Mouse (Mus musculus): ENCODE measurements at regions not wholly inside any gene's neighbourhood (a gene's known extent, or its start where the extent isn't known, plus 50 kb on each side); places are given as distances from the start of the nearest gene placed in this dataset.

- 76% methylated on average over 3 of the region's 3 CpGs for WGBS
- Histone ChIP-seq H3K36me3 (ENCODE audit: control insufficient read depth, insufficient read depth) (no peaks in the 10 kb centered on the region), H3K4me1 (replicated peaks; ENCODE audit: control insufficient read depth, insufficient read depth, low read length) (no peaks in the 10 kb centered on the region), H3K27ac (ENCODE audit: low read depth, low read length) (no peak overlapping the region), H3K4me2 (replicated peaks; ENCODE audit: low read depth) (no peak overlapping the region), H3K27me3 (replicated peaks; ENCODE audit: control insufficient read depth, insufficient read depth, low read length) (no peaks in the 10 kb centered on the region), H3K9me3 (ENCODE audit: control insufficient read depth) (no peaks in the 10 kb centered on the region), H3K9ac (ENCODE audit: low read depth, low read length) (no peak overlapping the region), H3K4me3 (ENCODE audit: low read depth, low read length) (no peak overlapping the region)
- no peak for TF ChIP-seq CTCF (IDR thresholded peaks at IDR 0.05; ENCODE audit: low read depth)
- ATAC-seq: no peak
Observed at GRCm38 (mm10) chr4:131314231-131314630, 370.0 kb downstream of the Matn1 start.

GRCm38 (mm10) chr4:131316041-131316440 is 371.9 kb downstream of the Matn1 start:
- Histone ChIP-seq H3K9ac (ENCODE audit: low read depth, low read length) (no peak overlapping the region), H3K4me2 (replicated peaks; ENCODE audit: low read depth) (no peak overlapping the region), H3K9me3 (ENCODE audit: control insufficient read depth) (no peaks in the 10 kb centered on the region), H3K27me3 (replicated peaks; ENCODE audit: control insufficient read depth, insufficient read depth, low read length) (no peaks in the 10 kb centered on the region), H3K27ac (ENCODE audit: low read depth, low read length) (no peak overlapping the region), H3K36me3 (ENCODE audit: control insufficient read depth, insufficient read depth) (no peaks in the 10 kb centered on the region), H3K4me3 (ENCODE audit: low read depth, low read length) (no peak overlapping the region), H3K4me1 (replicated peaks; ENCODE audit: control insufficient read depth, insufficient read depth, low read length) (no peaks in the 10 kb centered on the region)
- TF ChIP-seq CTCF (IDR thresholded peaks at IDR 0.05; ENCODE audit: low read depth): no peak
- WGBS: 70% methylated on average over 3 of the region's 3 CpGs
- no peak for ATAC-seq

DNA sequence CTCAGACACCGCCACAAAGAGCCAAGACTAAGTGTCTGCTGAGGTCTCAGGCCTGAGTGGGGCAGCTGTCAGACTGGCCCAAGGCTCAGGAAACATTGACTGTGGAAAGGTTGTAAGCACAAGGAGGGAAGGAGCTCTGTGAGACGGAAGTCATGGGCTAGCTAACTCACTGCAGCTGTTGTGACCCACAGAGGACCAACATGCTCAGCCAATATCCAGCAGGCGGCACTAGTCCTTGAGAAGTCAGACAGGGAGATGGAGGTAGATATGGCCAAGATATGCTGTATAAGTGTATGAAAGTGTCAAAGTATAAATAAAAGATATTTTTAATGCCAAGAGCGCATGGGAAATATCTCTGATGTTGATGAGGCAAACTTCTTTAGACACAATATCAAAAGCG is 378.1 kb downstream of the Matn1 start:
- Histone ChIP-seq H3K27ac (ENCODE audit: low read depth, low read length) (no peak overlapping the region), H3K36me3 (ENCODE audit: control insufficient read depth, insufficient read depth) (no peaks in the 10 kb centered on the region), H3K27me3 (replicated peaks; ENCODE audit: control insufficient read depth, insufficient read depth, low read length) (no peaks in the 10 kb centered on the region), H3K4me1 (replicated peaks; ENCODE audit: control insufficient read depth, insufficient read depth, low read length) (no peaks in the 10 kb centered on the region), H3K4me2 (replicated peaks; ENCODE audit: low read depth) (no peak overlapping the region), H3K4me3 (ENCODE audit: low read depth, low read length) (no peak overlapping the region), H3K9me3 (ENCODE audit: control insufficient read depth) (no peaks in the 10 kb centered on the region), H3K9ac (ENCODE audit: low read depth, low read length) (no peak overlapping the region)
- TF ChIP-seq CTCF (IDR thresholded peaks at IDR 0.05; ENCODE audit: low read depth): peak; percentile 63
- no peak for ATAC-seq
- WGBS: 65% methylated on average over 5 of the region's 5 CpGs

DNA sequence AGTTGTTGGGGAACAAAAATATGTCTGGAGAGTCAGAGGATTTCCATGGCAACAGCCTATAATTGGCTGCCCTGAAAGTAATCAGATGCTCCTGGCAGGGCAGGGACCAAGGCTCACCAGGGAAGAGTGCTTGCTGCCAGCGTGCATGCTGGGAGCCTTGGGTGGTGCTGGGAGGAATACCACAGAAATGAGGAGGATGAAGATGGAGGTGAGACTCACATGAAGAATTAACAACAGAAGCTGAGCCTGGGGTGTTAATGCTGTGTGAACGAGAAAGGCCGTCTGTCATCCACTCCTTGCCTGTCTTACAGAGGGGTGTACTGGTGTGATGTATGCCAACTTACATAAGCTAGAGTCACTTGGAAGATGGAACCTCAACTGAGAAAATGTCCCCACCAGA is 380.3 kb downstream of the Matn1 start:
- Histone ChIP-seq H3K9ac (ENCODE audit: low read depth, low read length) (no peak overlapping the region), H3K4me3 (ENCODE audit: low read depth, low read length) (no peak overlapping the region), H3K9me3 (ENCODE audit: control insufficient read depth) (no peaks in the 10 kb centered on the region), H3K4me2 (replicated peaks; ENCODE audit: low read depth) (no peak overlapping the region), H3K4me1 (replicated peaks; ENCODE audit: control insufficient read depth, insufficient read depth, low read length) (no peaks in the 10 kb centered on the region), H3K27me3 (replicated peaks; ENCODE audit: control insufficient read depth, insufficient read depth, low read length) (no peaks in the 10 kb centered on the region), H3K27ac (ENCODE audit: low read depth, low read length) (no peak overlapping the region), H3K36me3 (ENCODE audit: control insufficient read depth, insufficient read depth) (no peaks in the 10 kb centered on the region)
- TF ChIP-seq CTCF (IDR thresholded peaks at IDR 0.05; ENCODE audit: low read depth): no peak
- no peak for ATAC-seq
- 82% methylated on average over 3 of the region's 3 CpGs for WGBS

DNA sequence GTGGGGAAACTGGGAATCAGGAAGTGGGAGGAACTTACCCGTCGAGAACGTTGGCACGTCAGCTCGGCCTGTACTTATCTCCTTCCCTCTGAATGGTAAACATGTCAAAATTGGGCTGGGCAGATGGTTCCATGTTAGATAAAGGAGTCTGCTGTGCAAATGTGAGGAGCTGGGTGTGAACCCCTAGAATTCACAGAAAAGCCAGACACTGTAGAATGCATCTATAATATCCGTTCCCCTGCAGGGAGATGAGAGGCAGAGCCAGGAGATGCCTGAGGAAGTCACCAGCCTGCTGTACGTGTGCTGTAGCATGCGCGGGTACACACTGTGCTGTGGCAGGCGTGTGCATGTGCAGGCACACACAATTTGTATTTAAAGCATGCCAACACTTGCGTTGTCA is 381.0 kb downstream of the Matn1 start:
- Histone ChIP-seq H3K4me1 (replicated peaks; ENCODE audit: control insufficient read depth, insufficient read depth, low read length) (no peaks in the 10 kb centered on the region), H3K4me2 (replicated peaks; ENCODE audit: low read depth) (no peak overlapping the region; the same call in 1 of the 2 replicates), H3K27me3 (replicated peaks; ENCODE audit: control insufficient read depth, insufficient read depth, low read length) (no peaks in the 10 kb centered on the region), H3K9me3 (ENCODE audit: control insufficient read depth) (no peaks in the 10 kb centered on the region), H3K27ac (ENCODE audit: low read depth, low read length) (no peak overlapping the region), H3K4me3 (ENCODE audit: low read depth, low read length) (no peak overlapping the region), H3K36me3 (ENCODE audit: control insufficient read depth, insufficient read depth) (no peaks in the 10 kb centered on the region), H3K9ac (ENCODE audit: low read depth, low read length) (no peak overlapping the region)
- WGBS: 39% methylated on average over 11 of the region's 11 CpGs
- no peak for TF ChIP-seq CTCF (IDR thresholded peaks at IDR 0.05; ENCODE audit: low read depth)
- peak; percentile 63 for ATAC-seq

DNA sequence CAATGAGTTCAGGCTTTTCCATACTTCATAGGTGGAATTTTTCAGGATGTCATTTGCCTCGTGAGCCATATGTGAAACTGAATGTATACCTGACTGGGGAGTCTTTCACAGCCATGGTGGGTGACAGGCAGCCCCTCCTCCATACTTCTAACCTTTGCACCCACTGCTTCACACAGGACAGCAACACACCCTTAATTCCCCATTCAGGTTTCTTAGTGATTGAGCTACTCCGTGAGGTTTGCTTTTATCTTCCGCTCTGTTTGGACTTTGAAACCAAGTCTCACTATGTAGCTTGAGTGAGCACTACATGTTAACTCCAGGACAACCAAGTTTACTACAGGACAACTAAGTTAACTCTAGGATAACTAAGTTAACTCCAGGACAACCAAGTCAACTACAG is 381.4 kb downstream of the Matn1 start:
- Histone ChIP-seq H3K9me3 (ENCODE audit: control insufficient read depth) (no peaks in the 10 kb centered on the region), H3K27me3 (replicated peaks; ENCODE audit: control insufficient read depth, insufficient read depth, low read length) (no peaks in the 10 kb centered on the region), H3K27ac (ENCODE audit: low read depth, low read length) (no peak overlapping the region), H3K4me1 (replicated peaks; ENCODE audit: control insufficient read depth, insufficient read depth, low read length) (no peaks in the 10 kb centered on the region), H3K4me3 (ENCODE audit: low read depth, low read length) (no peak overlapping the region), H3K4me2 (replicated peaks; ENCODE audit: low read depth) (no peak overlapping the region; the same call in 1 of the 2 replicates), H3K9ac (ENCODE audit: low read depth, low read length) (no peak overlapping the region), H3K36me3 (ENCODE audit: control insufficient read depth, insufficient read depth) (no peaks in the 10 kb centered on the region)
- WGBS: 39% methylated on average over 3 of the region's 3 CpGs
- no peak for TF ChIP-seq CTCF (IDR thresholded peaks at IDR 0.05; ENCODE audit: low read depth)
- ATAC-seq: peak; percentile 92

GRCm38 (mm10) chr4:131329398-131329797 is 385.2 kb downstream of the Matn1 start:
- Histone ChIP-seq H3K27me3 (replicated peaks; ENCODE audit: control insufficient read depth, insufficient read depth, low read length) (no peaks in the 10 kb centered on the region), H3K36me3 (ENCODE audit: control insufficient read depth, insufficient read depth) (no peaks in the 10 kb centered on the region), H3K27ac (ENCODE audit: low read depth, low read length) (no peak overlapping the region), H3K4me3 (ENCODE audit: low read depth, low read length) (no peak overlapping the region), H3K9ac (ENCODE audit: low read depth, low read length) (no peak overlapping the region), H3K9me3 (ENCODE audit: control insufficient read depth) (no peaks in the 10 kb centered on the region), H3K4me1 (replicated peaks; ENCODE audit: control insufficient read depth, insufficient read depth, low read length) (no peaks in the 10 kb centered on the region), H3K4me2 (replicated peaks; ENCODE audit: low read depth) (no peak overlapping the region)
- WGBS: 27% methylated on average over 5 of the region's 5 CpGs
- ATAC-seq: no peak
- TF ChIP-seq CTCF (IDR thresholded peaks at IDR 0.05; ENCODE audit: low read depth): no peak

Measured in intestine, postnatal 0 days (tissue).